Mouse (Mus musculus) subcutaneous adipose tissue, adult 2 months (tissue): ENCODE results near the gene Cep68. TPM values are rescaled to one million over a fixed set of nuclear protein-coding genes. Genes with fewer than 3 reads are reported as not detected.

Source experiments
- polyA plus RNA-seq: library from polyadenylated mRNA; depleted of rRNA; stranded (reverse); fragments of >200 nt; gene quantifications from 2 replicates; pipeline ENCODE4 v1.2.3, GENCODE M21; 2012; ENCODE audit warnings: low replicate concordance; rRNA removed

Cep68 gene
- polyA plus RNA-seq, result 17.3 and 27.5 TPM in 2 replicates

DNA sequence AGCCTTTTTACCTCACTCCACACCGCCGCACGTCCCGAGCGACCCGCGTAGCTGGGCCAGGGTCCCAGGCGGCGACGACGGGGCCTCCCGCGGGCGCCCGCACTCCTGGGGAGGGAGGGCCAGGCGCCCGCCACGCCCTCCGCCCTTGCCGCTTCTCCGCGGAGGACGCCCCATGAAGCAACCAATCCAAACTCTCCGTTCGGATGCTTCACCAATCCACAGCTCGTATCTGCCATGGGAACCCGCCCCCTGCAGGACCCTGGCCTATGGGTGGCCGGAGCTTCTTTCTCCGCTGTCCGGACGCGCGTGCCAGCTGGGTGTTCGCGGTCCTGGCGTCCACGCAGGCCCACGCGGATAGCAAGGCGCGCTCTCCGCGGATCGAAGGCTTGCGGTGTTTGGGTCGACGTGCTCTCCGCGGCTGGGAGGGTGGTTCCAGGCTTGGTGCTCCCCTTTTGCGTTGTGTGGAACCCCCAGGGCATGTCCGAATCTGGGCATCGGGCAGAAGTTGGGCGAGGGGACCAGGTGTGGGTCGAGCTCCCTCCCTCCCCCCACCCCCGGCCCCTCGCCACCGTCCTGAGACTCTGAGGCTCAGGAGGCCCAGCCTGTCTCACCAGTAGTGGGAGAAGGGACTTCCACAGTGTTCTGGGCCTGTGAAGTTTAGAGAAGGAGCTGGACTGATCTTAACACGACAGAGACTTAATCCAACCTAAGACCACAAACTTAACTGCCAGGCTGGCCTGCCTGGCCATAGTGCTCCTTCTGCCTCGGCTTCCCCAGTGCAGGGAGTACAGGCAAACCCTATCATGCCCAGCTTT, at the start of gene Cep68:
Cep68 (minus strand) TSS at position 134 of the 815 bp plus-strand sequence.

DNA sequence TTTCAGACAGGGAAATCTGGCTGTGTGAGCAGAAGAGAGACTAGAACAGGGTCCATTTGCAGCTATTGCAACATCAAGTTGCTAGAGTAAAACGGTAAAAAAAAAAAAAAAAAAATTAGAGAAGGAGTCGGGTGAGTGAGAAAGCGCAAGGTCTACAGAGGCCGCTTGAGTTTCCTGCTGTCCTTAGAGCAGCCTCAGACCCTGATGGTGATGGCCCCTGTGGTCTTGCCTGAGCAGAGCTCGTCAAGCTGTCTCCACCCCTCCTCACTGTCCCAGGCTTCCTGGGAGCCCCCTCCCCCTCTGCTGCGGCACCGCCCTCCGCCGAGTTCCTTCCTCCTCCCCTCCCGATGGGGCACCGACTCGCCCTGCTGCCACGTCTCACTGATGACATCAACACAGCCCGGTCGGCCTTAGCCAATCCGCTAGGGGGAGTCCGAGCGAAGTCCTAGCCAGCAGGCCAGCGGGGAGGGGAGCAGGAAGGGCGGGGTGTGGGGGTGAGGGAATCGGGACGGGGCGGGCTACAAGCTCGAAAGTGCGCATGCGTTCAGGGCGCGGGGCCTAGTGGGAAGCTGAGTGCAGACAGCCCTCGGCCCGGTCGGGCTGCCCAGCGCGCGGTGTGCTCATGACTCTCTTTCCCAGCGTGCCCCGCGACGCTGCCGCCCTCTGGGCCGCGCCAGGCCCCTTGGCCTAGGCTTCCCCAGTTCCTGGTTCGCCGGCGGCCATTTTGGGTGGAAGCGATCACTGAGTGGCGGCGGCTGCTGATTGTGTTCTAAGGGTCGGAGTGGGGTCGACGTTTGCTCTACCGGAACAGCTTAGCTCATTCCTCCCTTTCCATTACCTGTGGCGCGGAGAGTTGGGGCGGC, 48.3 kb downstream of the Cep68 start, which contains the start of gene Rab1a:
Rab1a (plus strand) TSS at position 720 of the 863 bp plus-strand sequence.

Other genes starting within 250 kb of the Cep68 start
- gene Actr2, start 136.5 kb downstream of the Cep68 start, polyA plus RNA-seq, result 27.3 and 30.8 TPM in 2 replicates
- 66.4 and 76.2 TPM in 2 replicates for gene Rab1a, start 48.0 kb downstream of the Cep68 start, polyA plus RNA-seq
- gene Slc1a4, start 83.3 kb upstream of the Cep68 start, polyA plus RNA-seq, result 3.4 and 7.0 TPM in 2 replicates